Mouse (Mus musculus) left cerebral cortex, postnatal 10 days (tissue): ENCODE results near the gene Tmem206. TPM values are rescaled to one million over a fixed set of nuclear protein-coding genes. Genes with fewer than 3 reads are reported as not detected.

Experiments used
- DNase-seq, 2 experiments: peaks; one replicate each; pipeline ENCODE4 v3.0.0; 2021 to 2022; ENCODE audit warnings: low spot score in 2 of 2, mixed read lengths in 1 of 2; ENCODE audit errors: extremely low spot score in 1 of 2
- intact Hi-C: fragments of 180-260 bp; cut with DNase I; formaldehyde crosslinking; loops from one replicate; pipeline ENCODE4 v1.15.1; 2025
- total RNA-seq, 2 experiments: library from RNA; stranded (reverse); gene quantifications; 2 replicates each; pipeline ENCODE4 v1.2.3; 2021

Gene Tmem206
- total RNA-seq, 2 experiments from 2014 or later, result 9.8 to 11.5 TPM

DNA sequence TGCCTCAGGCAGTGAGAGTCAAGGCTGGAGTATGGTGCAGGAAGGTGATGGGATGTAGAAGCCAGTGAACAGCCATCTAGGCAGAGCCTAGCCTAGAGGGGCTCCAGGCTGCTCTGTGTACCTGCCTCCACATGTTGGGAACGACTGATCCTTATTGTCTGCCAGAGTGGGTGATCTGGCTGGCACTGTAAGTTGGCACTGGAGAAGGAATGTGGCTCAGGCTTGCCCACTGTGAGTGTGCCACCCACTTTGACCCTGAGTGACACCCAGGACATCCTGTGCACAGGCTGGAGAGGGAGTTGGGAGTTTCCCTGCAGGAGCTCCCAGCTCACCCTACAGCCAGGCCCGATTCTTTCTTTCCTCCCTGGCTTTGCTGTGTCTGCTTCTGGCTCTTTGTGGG lies 14.2 kb downstream of the Tmem206 start:
- intact Hi-C loops, result no loop called here
- DNase-seq, result no peak

GRCm38 (mm10) chr1:191340530-191340929 lies 14.8 kb downstream of the Tmem206 start:
- no peak for DNase-seq
- intact Hi-C loops, result no loop called here

DNA sequence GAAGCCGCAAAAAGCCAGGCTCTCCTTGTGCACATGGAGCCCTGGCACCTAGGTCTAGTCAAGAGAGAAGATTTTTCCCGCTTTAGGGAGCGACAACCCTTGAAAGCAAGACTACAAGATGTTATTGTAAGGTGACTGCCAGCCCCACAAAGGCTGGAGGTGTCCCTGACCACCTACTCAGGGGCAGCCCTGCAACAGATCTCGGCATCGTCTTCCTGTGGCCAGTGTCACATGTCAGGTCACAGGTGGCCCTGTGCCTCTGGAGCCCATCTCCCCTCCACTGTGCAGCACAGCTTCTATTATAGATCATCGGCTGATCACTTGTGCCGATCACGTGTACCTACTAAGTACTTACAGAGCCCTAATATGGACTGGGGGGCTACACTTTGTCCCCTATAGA lies 21.9 kb downstream of the Tmem206 start:
- intact Hi-C loops, result no loop called here
- no peak for DNase-seq

- intact Hi-C loops, result no loop called here
- no peak for DNase-seq
These were observed 22.9 kb downstream of the Tmem206 start for GRCm38 (mm10) chr1:191348592-191348991.

- intact Hi-C loops, result no loop called here
- DNase-seq, result no peak
These were observed 23.3 kb downstream of the Tmem206 start for GRCm38 (mm10) chr1:191348996-191349395.

DNA sequence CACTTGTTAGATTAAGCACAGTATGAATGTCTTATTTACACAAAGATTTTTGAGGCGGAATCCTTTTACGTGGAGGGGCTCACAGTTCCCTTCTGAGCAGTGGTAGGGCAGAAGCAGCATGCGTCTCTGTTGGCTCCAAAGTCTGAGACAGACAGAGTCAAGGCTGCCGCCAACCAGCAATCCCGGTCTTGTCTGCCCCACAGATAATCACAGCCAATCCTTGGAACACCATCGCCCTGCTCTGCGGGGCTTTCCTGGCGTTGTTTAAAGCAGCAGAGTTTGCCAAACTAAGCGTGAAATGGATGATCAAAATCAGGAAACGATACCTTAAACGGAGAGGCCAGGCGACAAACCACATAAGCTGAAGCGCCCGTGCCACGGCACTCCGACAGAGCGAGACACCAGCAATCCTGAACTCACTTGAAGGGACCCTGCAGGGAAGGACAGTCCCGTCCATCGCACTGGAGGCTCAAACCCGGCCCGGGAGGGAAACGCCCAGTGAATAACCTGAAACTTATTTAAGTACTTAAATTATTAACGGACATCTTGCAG lies 23.9 kb downstream of the Tmem206 start:
- DNase-seq, result no peak
- intact Hi-C loops, result no loop called here

DNA sequence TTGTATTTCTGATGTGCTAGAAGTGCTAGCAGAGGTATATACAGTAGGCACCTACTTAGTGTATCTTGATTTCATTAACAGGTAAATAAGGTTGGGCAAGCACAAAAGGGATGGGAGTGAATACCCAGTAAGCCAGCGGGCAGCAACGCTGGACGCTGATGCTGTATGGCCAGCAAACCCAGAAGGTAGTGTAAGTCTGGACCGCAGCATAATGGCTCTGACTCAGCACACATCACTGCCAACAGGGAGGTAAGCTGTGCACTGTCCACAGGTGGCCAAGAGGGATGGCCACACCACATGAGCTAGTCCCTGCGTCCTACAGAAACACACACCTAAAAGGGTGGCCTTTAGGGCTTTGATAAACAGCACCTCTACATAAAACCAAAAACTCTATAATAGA lies 24.6 kb downstream of the Tmem206 start:
- intact Hi-C loops, result no loop called here
- DNase-seq, result no peak

- peak; percentile 31 to 70 for DNase-seq
- intact Hi-C loops, result no loop called here
These were observed 27.2 kb downstream of the Tmem206 start for GRCm38 (mm10) chr1:191352786-191353488.

DNA sequence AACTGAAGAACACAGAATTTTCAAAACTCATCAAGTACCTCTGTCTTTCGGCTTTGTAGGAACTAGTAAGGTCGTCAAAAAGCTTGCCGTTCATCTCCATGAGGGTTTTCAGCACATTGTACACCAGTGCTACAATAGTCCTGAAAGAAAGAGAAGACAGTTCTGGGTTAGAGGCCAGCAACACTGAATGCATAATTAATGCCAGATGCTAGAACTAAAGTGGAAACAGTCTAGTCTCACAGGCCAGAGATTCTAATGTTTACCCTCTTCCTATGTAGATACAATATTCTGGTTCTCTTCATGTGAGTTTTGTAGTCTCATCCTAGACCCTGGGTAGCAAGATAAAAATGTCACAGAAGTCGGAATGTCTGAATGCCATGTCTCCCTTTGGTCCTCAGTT lies 28.1 kb downstream of the Tmem206 start:
- intact Hi-C loops, result no loop called here

DNA sequence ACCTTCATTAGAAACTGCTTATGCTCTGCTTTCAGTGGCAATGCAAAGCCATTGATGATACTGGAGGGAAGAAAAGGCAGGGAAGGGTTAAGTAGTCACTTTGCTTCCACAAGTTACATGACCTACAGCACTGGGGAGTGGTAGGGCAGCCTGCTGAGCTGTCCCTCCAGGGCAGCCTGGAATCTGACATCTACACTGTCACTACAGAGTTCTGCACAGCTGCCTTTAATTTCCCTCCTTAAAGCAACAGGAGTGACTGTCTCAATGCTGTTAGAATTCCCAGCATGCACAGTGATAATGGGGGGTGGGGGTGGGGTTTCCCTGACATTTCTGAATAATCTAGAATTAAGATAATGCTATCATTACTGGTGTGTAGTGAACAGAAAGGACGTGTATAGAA lies 31.2 kb downstream of the Tmem206 start:
- no peak for DNase-seq
- intact Hi-C loops, result no loop called here

More for the DNA sequence above, 28.1 kb downstream of the Tmem206 start:
- DNase-seq, result no peak

- no peak for DNase-seq
- intact Hi-C loops, result no loop called here
These were observed 33.8 kb downstream of the Tmem206 start for GRCm38 (mm10) chr1:191359478-191359877.

GRCm38 (mm10) chr1:191362412-191362811 lies 36.7 kb downstream of the Tmem206 start:
- intact Hi-C loops, result no loop called here
- DNase-seq, result no peak

GRCm38 (mm10) chr1:191364477-191364876 lies 38.8 kb downstream of the Tmem206 start:
- intact Hi-C loops, result no loop called here
- DNase-seq, result no peak

DNA sequence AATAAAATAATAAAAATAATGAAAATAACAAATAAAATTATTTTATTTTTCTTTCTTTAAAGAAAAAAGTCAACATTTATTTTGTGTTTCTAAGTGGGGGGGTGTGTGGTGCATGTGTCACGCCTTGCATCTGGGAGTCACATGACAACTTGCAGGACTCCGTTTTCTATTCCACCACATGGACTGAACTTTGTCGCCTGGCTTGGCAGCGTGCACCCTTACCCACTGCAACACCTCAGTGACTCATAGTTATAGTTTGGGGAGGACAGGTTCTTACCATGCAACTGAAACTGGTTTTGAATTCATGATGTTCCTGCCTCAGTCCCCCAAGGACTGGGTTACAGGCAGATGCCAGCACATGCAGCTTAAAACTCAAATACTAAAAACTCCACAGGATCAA lies 42.5 kb downstream of the Tmem206 start:
- DNase-seq, result no peak
- intact Hi-C loops, result no loop called here

DNA sequence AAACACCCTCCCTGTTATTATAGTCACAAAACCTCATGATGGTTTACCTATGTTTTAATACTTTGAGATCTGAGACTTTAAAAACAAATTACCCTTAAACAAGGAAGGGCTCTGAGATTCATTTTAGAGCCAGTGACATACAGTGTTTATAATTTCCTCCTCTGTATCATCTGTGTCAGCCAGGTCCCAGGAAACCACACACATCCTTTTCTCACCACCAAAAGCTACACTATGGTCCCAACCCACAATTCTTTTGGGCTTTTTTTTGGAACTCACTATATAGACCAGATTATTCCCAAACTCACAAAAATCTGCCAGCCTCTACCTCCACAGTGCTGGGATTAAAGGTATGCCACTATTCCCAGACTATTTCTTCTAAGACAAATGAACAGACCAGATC lies 43.4 kb downstream of the Tmem206 start:
- intact Hi-C loops, result no loop called here
- no peak for DNase-seq

DNA sequence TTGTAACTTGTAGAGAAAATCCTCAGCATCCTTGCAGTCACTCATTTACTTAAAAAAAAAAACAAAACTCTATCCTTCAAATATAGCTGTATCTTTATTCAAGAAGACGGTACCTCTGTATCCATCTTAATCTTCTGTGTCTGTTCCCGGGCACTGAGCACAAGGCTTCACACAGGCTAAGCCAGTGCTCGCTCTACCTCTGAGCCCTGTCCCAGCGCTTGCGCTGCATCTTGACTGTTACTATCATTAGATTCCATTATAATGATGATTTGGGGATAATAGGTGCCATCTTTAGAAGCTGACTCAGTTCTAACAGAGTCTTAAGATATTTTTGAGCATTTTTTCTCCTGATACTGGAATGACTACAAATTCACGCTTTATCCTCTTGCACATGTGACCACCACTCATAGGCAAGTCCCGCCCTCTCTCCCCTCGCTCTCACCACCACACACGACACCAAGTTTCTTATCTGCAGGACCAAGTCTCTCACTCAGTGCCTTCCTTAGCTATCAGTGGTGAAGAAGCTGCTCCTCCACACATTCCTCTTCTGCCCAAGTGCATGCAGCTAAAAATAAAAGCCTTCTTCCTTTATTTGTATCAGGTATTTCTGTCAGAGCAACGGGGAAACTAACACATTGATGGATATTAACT lies 49.4 kb downstream of the Tmem206 start:
- DNase-seq, result no peak
- intact Hi-C loops, result no loop called here

DNA sequence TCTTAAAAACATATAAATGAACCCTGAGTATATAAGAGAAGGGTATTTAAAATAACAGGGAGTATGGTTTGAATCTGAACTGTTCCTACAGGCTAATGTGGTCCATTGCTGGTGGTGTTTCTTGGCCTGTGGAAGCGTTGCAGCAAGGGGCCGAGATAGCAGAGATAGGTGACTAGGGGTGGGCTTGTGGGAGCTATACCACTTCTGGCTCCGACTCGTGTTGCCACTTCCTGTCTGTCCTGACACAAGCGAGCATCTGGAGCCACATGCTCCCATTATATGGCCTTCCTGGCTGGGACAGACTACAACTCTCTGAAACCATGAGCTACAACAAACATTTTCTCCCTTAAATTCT lies 49.9 kb downstream of the Tmem206 start:
- intact Hi-C loops, result no loop called here
- no peak for DNase-seq

- no peak for DNase-seq
- intact Hi-C loops, result no loop called here
These were observed 52.4 kb downstream of the Tmem206 start for GRCm38 (mm10) chr1:191378080-191378479.

DNA sequence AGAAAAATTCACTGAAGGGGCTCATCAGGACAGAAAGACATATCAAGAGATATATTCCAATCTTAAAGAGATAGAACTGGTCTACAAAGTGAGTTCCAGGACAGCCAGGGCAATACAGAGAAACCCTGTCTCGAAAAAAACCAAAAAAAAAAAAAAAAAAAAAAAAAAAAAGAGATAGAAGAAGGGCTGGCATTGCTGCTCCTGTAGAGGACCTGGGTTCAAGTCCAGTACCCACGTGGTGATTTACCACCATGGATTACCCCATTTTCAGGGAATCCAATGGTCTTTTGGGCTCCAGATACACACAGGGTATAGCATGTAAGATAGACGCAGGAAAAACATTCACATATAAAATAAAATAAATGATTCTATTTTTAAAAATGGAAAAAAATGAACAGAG lies 55.1 kb downstream of the Tmem206 start:
- no peak for DNase-seq
- intact Hi-C loops, result no loop called here

DNA sequence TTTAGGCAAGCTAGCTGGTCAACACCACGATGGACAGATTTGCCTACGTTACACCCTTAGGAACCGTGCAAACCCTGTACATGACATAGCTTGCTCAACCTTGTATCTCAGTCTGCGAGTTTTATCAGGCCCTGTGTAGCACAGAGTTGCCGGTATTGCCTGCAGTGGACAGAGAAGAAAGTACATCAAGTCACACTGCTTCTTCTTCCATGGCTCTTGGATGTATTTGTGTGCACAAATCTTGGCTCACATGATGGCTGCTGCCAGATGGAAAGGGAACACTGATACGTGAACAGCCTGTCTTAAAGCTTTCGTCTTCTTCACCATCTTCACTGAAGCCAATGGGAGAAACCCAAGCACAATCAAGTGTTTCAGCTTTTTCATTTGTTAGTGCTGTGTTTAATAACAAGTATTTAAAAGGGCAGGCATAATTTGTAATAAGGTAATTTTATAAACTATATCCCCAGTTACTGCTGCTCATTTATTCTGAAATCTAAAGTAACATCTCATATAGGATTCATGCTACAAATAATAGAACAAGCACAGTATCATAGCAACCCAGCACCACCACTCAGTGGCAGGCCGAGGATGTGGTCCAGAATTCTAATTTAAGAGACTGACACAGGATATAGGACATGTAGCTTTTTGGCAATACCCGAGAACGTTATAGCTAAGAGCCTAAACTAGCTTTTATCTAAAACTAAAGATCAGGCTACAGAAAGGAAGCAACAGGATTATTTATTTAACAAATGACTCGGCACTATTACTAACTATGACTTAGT lies 56.4 kb downstream of the Tmem206 start:
- DNase-seq, result peak in 1 of 2 experiments; percentile 47
- intact Hi-C loops, result no loop called here
